Mouse (Mus musculus) G1E (cell line): Measurements from ENCODE around the gene Cntnap5a.

Experiments
- CTCF ChIP-seq: IDR thresholded peaks from 2 replicates; pipeline ENCODE4 v1.5.1; 2012; ENCODE audit warnings: low read depth, low read length, inconsistent platforms, mixed read lengths
- GATA1 ChIP-seq: IDR thresholded peaks from 2 replicates; pipeline ENCODE4 v1.6.1; 2012; ENCODE audit warnings: borderline replicate concordance, low read length, inconsistent platforms, mixed read lengths
- POLR2AphosphoS5 ChIP-seq: IDR thresholded peaks from 2 replicates; pipeline ENCODE4 v1.6.1; 2012; ENCODE audit warnings: low read depth, low read length, inconsistent platforms; ENCODE audit not compliant: insufficient replicate concordance
- TAL1 ChIP-seq: conservative IDR thresholded peaks from 2 replicates; pipeline ENCODE4 v1.6.1; 2012; ENCODE audit warnings: low read depth, low read length, inconsistent platforms, mixed read lengths

- TF ChIP-seq CTCF: no peak
- TF ChIP-seq GATA1: no peak
- TF ChIP-seq TAL1: no peak
- no peak for TF ChIP-seq POLR2AphosphoS5
These were observed at the start of gene Cntnap5a for GRCm38 (mm10) chr1:115684518-115685368.
